Mouse (Mus musculus) heart, embryonic 14.5 days (tissue): ENCODE measurements around the gene Gm10354. TPM values are rescaled to one million over a fixed set of nuclear protein-coding genes. Genes with fewer than 3 reads are reported as not detected.

ENCODE experiments used
- polyA plus RNA-seq: library from polyadenylated mRNA; unstranded; fragments of >200 nt; fragmentation: Nextera tagmentation; extraction: Ambion mirVana; gene quantifications from 2 replicates; pipeline ENCODE4 v1.2.1, GENCODE M21; 2014

The Gm10354 gene
- polyA plus RNA-seq, 1 experiment from 2014 or later: not detected

Other genes starting within 250 kb of the Gm10354 start
- gene Gm9758, start 64.0 kb downstream of the Gm10354 start, polyA plus RNA-seq: not detected in 2 replicates
- 0.14 TPM in 1 of 2 replicates, not detected in the other for gene Speer4e, start 40.5 kb downstream of the Gm10354 start, polyA plus RNA-seq
- gene Gm17019, start 54.1 kb upstream of the Gm10354 start, polyA plus RNA-seq: not detected in 2 replicates